Mouse (Mus musculus) effector memory CD4-positive, alpha-beta T cell, adult 5 months (primary cell): Measurements from ENCODE around the gene Pheta2. TPM values are rescaled to one million over a fixed set of nuclear protein-coding genes. Genes with fewer than 3 reads are reported as not detected.

Experiments
- polyA plus RNA-seq: library from polyadenylated mRNA; unstranded; fragments of 100-300 nt; shearing (Covaris generic); gene quantifications from one replicate; pipeline ENCODE4 v1.2.1, GENCODE M21; 2017

Gene Pheta2
- 0.26 TPM for polyA plus RNA-seq

GRCm38 (mm10) chr15:82338593-82339112 is at the start of gene Pheta2, which contains the start of the genes Naga and Smdt1:
Gene Pheta2 (plus strand): TSS chr15:82338942.
Gene Naga (minus strand): TSS chr15:82338925.
Gene Smdt1 (plus strand): TSS chr15:82338959.

GRCm38 (mm10) chr15:82298764-82299561 is 39.8 kb upstream of the Pheta2 start, which contains the start of gene Wbp2nl:
Gene Wbp2nl (plus strand): TSS chr15:82298954.

GRCm38 (mm10) chr15:82354126-82354945 is 15.6 kb downstream of the Pheta2 start, which contains the start of gene Ndufa6:
Gene Ndufa6 (minus strand): TSS chr15:82354322.

GRCm38 (mm10) chr15:82379871-82380713 is 41.4 kb downstream of the Pheta2 start, which contains the start of gene Cyp2d22:
Gene Cyp2d22 (minus strand): TSS chr15:82380260.

GRCm38 (mm10) chr15:82393922-82394321 is 55.2 kb downstream of the Pheta2 start, which contains the start of gene Cyp2d11:
Gene Cyp2d11 (minus strand): TSS chr15:82394022.

Other genes with a start within 250 kb of the Pheta2 start
- gene Ccdc134, start 211.0 kb upstream of the Pheta2 start, polyA plus RNA-seq: 31.0 TPM
- 179 TPM for gene Srebf2, start 191.8 kb upstream of the Pheta2 start, polyA plus RNA-seq
- gene Shisa8, start 126.1 kb upstream of the Pheta2 start, polyA plus RNA-seq: not detected
- 0.56 TPM for gene Tnfrsf13c, start 114.6 kb upstream of the Pheta2 start, polyA plus RNA-seq
- 0.84 TPM for gene Cenpm, start 94.2 kb upstream of the Pheta2 start, polyA plus RNA-seq
- not detected for gene 1500009C09Rik, start 86.5 kb upstream of the Pheta2 start, polyA plus RNA-seq
- gene Sept3, start 64.0 kb upstream of the Pheta2 start, polyA plus RNA-seq: not detected
- not detected for gene Wbp2nl, start 40.0 kb upstream of the Pheta2 start, polyA plus RNA-seq
- 31.6 TPM for gene Naga, start within 50 bp of the Pheta2 start, polyA plus RNA-seq
- 159 TPM for gene Smdt1, start within 50 bp of the Pheta2 start, polyA plus RNA-seq
- gene Ndufa6, start 15.4 kb downstream of the Pheta2 start, polyA plus RNA-seq: 256 TPM
- 4.3 TPM for gene Cyp2d22, start 41.3 kb downstream of the Pheta2 start, polyA plus RNA-seq
- not detected for gene Cyp2d11, start 55.1 kb downstream of the Pheta2 start, polyA plus RNA-seq
- not detected for gene Cyp2d10, start 68.3 kb downstream of the Pheta2 start, polyA plus RNA-seq
- not detected for gene Cyp2d9, start 94.5 kb downstream of the Pheta2 start, polyA plus RNA-seq
- not detected for gene Cyp2d12, start 216.1 kb downstream of the Pheta2 start, polyA plus RNA-seq